ENCODE assay signal across 11 mouse cellular contexts in the genomic region with DNA sequence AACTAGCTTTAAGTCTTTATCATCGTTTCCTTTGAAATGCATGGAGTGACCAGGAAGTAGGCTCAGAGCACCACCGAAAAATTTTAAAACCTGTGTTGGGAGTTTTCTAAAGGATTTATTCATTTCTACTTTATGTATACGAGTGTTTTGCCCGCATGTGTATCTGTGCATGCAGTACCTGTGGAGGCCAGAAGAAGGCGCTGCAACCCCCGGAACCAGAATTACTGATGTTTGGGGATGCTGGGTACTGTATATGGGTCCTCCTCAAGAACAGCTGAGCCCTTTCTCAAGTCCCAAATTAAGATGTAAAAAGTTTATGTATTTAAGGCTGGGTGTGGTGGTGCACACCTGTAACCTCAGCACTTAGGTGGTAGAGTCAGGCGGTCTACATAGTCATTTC.
DNase-seq lines count a peak whose midpoint lies in the region; ATAC-seq and TF ChIP-seq lines count a peak whose summit lies in the region.
"Had no signal": no experiment of that assay in that cellular context is flagged by ENCODE, and none has a peak within 500 bp of the region (broad histone marks: within the 10 kb centered on the region; RNA-seq: fewer than 3 reads in every experiment).

No protein-coding gene starts in this region.

- no peak overlapping the region for H3K4me2 ChIP-seq in hindbrain, embryonic 11.5 days (replicated peaks; ENCODE audit: low read depth, low read length)
- no peak overlapping the region for H3K4me2 ChIP-seq in lung, postnatal 0 days (replicated peaks; ENCODE audit: low read depth, low read length)

- H3K4me3 ChIP-seq in hindbrain, embryonic 11.5 days (ENCODE audit: low read depth, low read length): no peak overlapping the region
- no peak overlapping the region for H3K4me3 ChIP-seq in hindbrain, embryonic 10.5 days
- H3K4me3 ChIP-seq in lung, postnatal 0 days (ENCODE audit: low read depth, low read length): no peak overlapping the region
- H3K4me3 ChIP-seq in small intestine, adult 2 months (ENCODE audit: low read depth, low read length): no peak overlapping the region
- H3K4me3 ChIP-seq: midbrain, embryonic 12.5 days had no signal

- ATAC-seq in hindbrain, embryonic 11.5 days (ENCODE audit: low FRiP score): no peak
- ATAC-seq in lung, postnatal 0 days: no peak

- no peaks in the 10 kb centered on the region for H3K4me1 ChIP-seq in hindbrain, embryonic 11.5 days (replicated peaks; ENCODE audit: control insufficient read depth, insufficient read depth, low read length)
- H3K4me1 ChIP-seq in hindbrain, embryonic 10.5 days (replicated peaks): peaks cover 21% of the 10 kb centered on the region
- H3K4me1 ChIP-seq in lung, postnatal 0 days (ENCODE audit: insufficient read depth, low read depth, low read length): peaks cover 3% of the 10 kb centered on the region; the same call in 1 of the 2 replicates
- peaks cover 4% of the 10 kb centered on the region for H3K4me1 ChIP-seq in small intestine, adult 2 months (ENCODE audit: control insufficient read depth, insufficient read depth, insufficient read length, low read length)

- peak; percentile 11 for DNase-seq in hindbrain, embryonic 11.5 days (ENCODE audit: low spot score)
- no peak for DNase-seq in hindbrain, embryonic 10.5 days (ENCODE audit: low spot score)
- DNase-seq in lung, postnatal 0 days (ENCODE audit: low spot score): no peak
- no peak for DNase-seq in lung, postnatal 25 days (ENCODE audit: low spot score)
- peak; percentile 54 for DNase-seq in ZHBTc4 (ENCODE audit: low read depth, low spot score)
- no peak for DNase-seq in retina, postnatal 1 day
- DNase-seq: cerebellum, adult 8-10 months; kidney, postnatal 25 days; lung, adult 2 months had no signal

- no peaks in the 10 kb centered on the region for H3K9me3 ChIP-seq in hindbrain, embryonic 11.5 days (ENCODE audit: control insufficient read depth, low read length)
- H3K9me3 ChIP-seq in hindbrain, embryonic 10.5 days: no peaks in the 10 kb centered on the region
- H3K9me3 ChIP-seq in lung, postnatal 0 days (ENCODE audit: low read length): no peaks in the 10 kb centered on the region
- H3K9me3 ChIP-seq: midbrain, embryonic 12.5 days had no signal

- H3K9ac ChIP-seq in hindbrain, embryonic 11.5 days (ENCODE audit: low read depth, low read length): no peak overlapping the region
- no peak overlapping the region for H3K9ac ChIP-seq in lung, postnatal 0 days (replicated peaks; ENCODE audit: low read depth)
- H3K9ac ChIP-seq: midbrain, embryonic 12.5 days had no signal

- TF ChIP-seq POLR2A in small intestine, adult 2 months (IDR thresholded peaks at IDR 0.05; ENCODE audit: low read depth, low read length): no peak

- H3K27ac ChIP-seq in hindbrain, embryonic 11.5 days (ENCODE audit: low read depth, low read length): no peak overlapping the region
- no peak overlapping the region for H3K27ac ChIP-seq in hindbrain, embryonic 10.5 days
- H3K27ac ChIP-seq in lung, postnatal 0 days (ENCODE audit: low read length): no peak overlapping the region
- H3K27ac ChIP-seq in small intestine, adult 2 months (ENCODE audit: insufficient read depth, low read depth, low read length): no peak overlapping the region
- H3K27ac ChIP-seq: midbrain, embryonic 12.5 days had no signal

- WGBS in hindbrain, embryonic 11.5 days: 80% methylated on average over 7 of the region's 7 CpGs
- 85% methylated on average over 7 of the region's 7 CpGs for WGBS in hindbrain, embryonic 10.5 days
- 78% methylated on average over 7 of the region's 7 CpGs for WGBS in lung, postnatal 0 days
- WGBS in small intestine, adult 2 months: 82% methylated on average over 7 of the region's 7 CpGs

- TF ChIP-seq EP300 in lung, postnatal 0 days (IDR thresholded peaks at IDR 0.05): no peak

- no peaks in the 10 kb centered on the region for H3K36me3 ChIP-seq in hindbrain, embryonic 11.5 days (ENCODE audit: control insufficient read depth, insufficient read depth, low read length)
- H3K36me3 ChIP-seq in hindbrain, embryonic 10.5 days: no peaks in the 10 kb centered on the region
- H3K36me3 ChIP-seq in lung, postnatal 0 days (ENCODE audit: insufficient read depth, low read length): no peaks in the 10 kb centered on the region
- no peaks in the 10 kb centered on the region for H3K36me3 ChIP-seq in small intestine, adult 2 months (ENCODE audit: control insufficient read depth, insufficient read depth, low read length)
- H3K36me3 ChIP-seq: midbrain, embryonic 12.5 days had no signal

- TF ChIP-seq CTCF in lung, postnatal 0 days (IDR thresholded peaks at IDR 0.05): peak; percentile 37
- peak; percentile 57; the same call in 1 of the 2 replicates for TF ChIP-seq CTCF in small intestine, adult 2 months (IDR thresholded peaks at IDR 0.05; ENCODE audit: extremely low read depth, insufficient read length, insufficient replicate concordance, low read depth, low read length)

- H3K27me3 ChIP-seq in hindbrain, embryonic 11.5 days (ENCODE audit: control insufficient read depth, insufficient read depth, low read length): no peaks in the 10 kb centered on the region
- peaks cover 10% of the 10 kb centered on the region for H3K27me3 ChIP-seq in hindbrain, embryonic 10.5 days (ENCODE audit: insufficient read depth, poor library complexity, severe bottlenecking)
- H3K27me3 ChIP-seq in lung, postnatal 0 days (replicated peaks; ENCODE audit: insufficient read depth, low read length): no peaks in the 10 kb centered on the region
- no peaks in the 10 kb centered on the region for H3K27me3 ChIP-seq in small intestine, adult 2 months (ENCODE audit: control insufficient read depth, insufficient read depth, low read length)
- H3K27me3 ChIP-seq: midbrain, embryonic 12.5 days had no signal

Comparison
In these comparisons a context has a peak if more than half of its experiments do, and no peak if none do; other contexts are left out.
1. DNase-seq: peak in hindbrain, embryonic 11.5 days (single experiment) and ZHBTc4 (single experiment); none in hindbrain, embryonic 10.5 days (single experiment), lung, postnatal 0 days (single experiment), lung, postnatal 25 days (single experiment) and retina, postnatal 1 day (single experiment).